Mouse (Mus musculus): Measurements from ENCODE around the gene Ifit1.

GRCm38 (mm10) chr19:34697461-34697860 lies 56.8 kb downstream of the Ifit1 start:
- TF ChIP-seq EP300 (IDR thresholded peaks at IDR 0.05; ENCODE audit: insufficient read depth, low read depth, low read length) (no peak), POLR2A (IDR thresholded peaks at IDR 0.05; ENCODE audit: insufficient read depth, low read depth, low read length) (no peak)

Data from heart, adult 2 months (tissue).